Mouse (Mus musculus): ENCODE results near the gene Cct5.
"Not testable (repeated sequence)": the region's sequence is repeated elsewhere in the genome, so short reads cannot be mapped to it uniquely, and the experiment has no call there.

Cct5 gene

DNA sequence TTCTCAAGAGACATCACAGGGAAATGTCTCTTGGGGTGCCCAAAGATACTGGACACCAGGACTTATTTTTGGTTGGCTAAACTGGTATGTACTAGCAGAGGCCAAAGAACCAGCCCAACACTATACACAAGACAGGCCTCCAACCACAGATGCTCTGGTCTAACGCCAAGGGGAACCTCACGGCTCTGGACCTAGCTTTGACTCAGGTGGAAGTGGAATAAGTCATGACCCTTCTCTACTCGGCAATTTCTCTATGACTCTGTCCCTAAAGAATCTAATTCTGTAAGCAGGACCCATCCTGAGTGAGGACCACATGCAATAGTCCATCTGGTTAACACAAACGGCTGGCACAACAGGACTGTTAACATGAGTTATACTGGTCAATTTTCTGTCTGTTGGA, 1.8 kb downstream of the Cct5 start:
- DNase-seq (ENCODE audit: low spot score): no peak

- no peak for DNase-seq (ENCODE audit: low spot score)
Measured at GRCm38 (mm10) chr15:31595651-31596050, 6.0 kb downstream of the Cct5 start.

- DNase-seq (ENCODE audit: low spot score): no peak
Measured at GRCm38 (mm10) chr15:31594260-31594659, 7.3 kb downstream of the Cct5 start.

DNA sequence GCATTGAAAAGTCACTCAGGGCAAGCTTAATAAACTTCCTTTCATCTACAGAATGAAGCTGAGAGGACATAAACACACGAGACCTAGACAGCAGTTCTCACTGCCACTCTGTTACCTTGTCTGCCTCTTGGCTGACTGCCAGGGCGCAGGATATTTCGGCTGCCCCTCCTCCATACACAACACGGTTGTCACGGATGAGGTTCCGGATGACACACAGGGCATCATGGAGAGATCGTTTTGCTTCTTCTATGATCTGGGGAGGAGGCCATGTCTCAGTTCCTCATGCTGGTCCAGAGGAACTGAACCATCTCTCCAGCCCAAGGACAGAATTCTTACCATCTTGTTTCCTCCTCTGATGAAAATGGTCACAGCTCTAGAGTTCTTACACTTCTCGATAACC, 9.1 kb downstream of the Cct5 start:
- no peak for DNase-seq (ENCODE audit: low spot score)

DNA sequence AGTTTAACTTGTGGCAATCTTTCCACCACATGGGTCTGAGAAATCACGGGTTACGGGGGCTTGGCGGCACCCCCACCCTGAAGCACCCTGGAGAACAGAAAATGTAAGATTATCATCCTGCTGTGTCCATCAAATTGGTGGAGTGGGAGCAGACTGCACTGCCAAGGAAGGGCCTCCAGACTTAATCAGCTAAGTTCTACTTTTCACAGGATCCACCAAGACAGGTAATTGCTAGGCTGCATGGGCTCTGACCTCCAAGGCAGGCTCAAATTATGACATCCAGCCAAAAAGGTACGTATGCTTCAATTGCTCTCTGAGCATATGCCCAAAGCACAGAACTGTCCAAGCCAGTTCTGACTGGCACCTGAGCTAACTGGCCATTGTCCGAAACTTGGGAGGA, 11.4 kb downstream of the Cct5 start:
- DNase-seq (ENCODE audit: low spot score): no peak

GRCm38 (mm10) chr15:31588989-31589640, 12.5 kb downstream of the Cct5 start:
- no peak for DNase-seq (ENCODE audit: low spot score)

GRCm38 (mm10) chr15:31587789-31588188, 13.8 kb downstream of the Cct5 start:
- no peak for DNase-seq (ENCODE audit: low spot score)

DNA sequence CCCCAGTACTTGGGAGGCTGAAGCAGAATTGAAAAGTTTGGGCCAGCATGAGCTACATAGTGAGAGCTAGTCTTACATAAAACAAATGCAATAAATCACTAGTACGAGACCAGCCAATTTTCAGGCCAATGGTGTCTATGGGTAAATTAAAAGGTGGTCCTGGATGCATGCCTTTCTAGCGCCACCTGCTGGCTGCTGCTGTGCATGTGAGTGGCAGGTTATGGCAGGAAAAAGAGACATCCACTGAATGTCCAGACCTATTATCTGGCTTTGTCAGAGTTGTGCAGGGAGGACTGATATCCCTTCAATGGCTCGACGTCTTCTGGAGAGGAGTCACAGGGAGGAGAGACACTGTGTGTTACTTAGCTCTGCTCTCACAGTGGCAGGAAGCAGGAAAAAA, 15.1 kb downstream of the Cct5 start:
- DNase-seq (ENCODE audit: low spot score): peak; percentile 95

- DNase-seq (ENCODE audit: low spot score): no peak
Measured at GRCm38 (mm10) chr15:31586088-31586487, 15.5 kb downstream of the Cct5 start.

GRCm38 (mm10) chr15:31585238-31585637, 16.4 kb downstream of the Cct5 start:
- peak; percentile 52 for DNase-seq (ENCODE audit: low spot score)

GRCm38 (mm10) chr15:31583304-31584085, 18.1 kb downstream of the Cct5 start:
- DNase-seq (ENCODE audit: low spot score): no peak

DNA sequence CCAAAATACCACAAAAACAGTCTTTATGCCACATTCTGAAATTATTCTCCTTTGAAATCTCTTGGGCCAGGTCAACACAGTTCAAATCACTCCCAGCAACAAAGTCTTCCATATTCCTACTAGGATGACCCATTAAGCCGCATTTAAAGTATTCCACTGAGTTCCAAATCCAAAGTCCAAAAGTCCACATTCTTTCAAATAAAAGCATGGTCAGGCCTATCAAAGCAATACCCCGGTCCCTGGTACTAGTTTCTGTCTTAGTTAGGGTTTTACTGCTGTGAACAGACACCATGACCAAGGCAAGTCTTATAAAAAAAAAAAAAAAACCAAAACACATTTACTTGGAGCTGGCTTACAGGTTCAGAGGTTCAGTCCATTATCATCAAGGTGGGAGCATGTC, 20.5 kb downstream of the Cct5 start:
- DNase-seq (ENCODE audit: low spot score): not testable (repeated sequence)

GRCm38 (mm10) chr15:31576076-31576475, 25.5 kb downstream of the Cct5 start:
- no peak for DNase-seq (ENCODE audit: low spot score)

DNA sequence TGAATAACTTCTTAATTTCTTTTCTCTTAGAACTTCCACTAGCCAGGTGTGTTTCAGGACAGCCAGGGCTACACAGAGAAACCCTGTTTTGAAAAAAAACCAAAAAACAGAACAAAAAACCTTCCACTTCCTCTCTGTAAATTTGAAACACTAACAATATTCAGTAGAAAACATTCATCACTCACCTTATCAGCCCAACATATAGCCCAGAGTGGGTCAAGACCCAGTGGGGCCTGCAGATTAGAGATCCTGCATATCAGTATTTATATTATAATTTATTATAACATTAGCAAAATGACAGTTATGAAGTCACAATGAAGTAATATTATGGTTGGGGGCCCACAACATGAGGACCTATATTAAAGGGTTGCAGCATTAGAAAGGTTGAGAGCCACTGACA, 27.9 kb downstream of the Cct5 start:
- no peak for DNase-seq (ENCODE audit: low spot score)

GRCm38 (mm10) chr15:31573287-31573686, 28.3 kb downstream of the Cct5 start:
- no peak for DNase-seq (ENCODE audit: low spot score)

GRCm38 (mm10) chr15:31571906-31572722, 29.5 kb downstream of the Cct5 start:
- no peak for DNase-seq (ENCODE audit: low spot score)

DNA sequence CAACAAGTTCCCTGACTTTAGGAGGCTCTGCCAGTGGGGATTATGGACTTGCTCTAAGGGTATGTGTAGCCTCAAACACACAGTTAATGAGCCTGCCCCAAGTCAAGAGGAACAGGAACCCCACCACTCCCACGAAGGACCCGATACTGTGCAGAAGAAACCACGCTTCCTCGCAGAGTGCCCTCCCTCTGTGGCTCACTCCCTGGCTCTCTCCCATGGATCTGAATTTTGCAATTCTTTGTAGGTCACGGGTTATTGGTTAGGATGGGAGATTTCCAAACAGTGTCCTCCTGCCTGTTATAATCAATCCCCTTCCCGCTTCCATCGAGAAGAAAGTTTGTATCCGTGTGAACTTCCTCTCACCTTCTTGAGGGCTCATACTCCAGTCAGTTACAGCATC, 30.6 kb downstream of the Cct5 start:
- no peak for DNase-seq (ENCODE audit: low spot score)

- no peak for DNase-seq (ENCODE audit: low spot score)
Measured at GRCm38 (mm10) chr15:31569325-31570022, 32.1 kb downstream of the Cct5 start.

DNA sequence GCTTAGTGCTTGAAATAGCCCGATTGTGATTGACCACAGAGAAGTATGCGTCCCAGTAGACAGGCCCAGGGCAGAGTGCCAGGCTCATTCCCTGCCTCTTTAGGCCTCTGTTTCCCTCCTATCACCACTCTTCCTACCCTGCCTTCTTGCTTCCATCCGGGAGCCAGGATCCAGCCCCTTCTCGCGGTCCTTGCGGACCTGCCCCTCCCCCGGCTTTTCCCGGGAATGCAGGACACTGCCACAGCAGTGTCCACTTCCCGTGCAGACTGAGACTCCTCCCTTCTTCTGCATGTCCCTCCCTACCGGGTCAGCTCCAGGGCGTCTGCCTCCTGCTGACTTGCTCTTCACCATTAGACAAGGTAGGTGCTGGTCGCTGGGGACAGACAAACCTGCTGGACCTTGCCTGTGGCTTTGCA, 33.0 kb downstream of the Cct5 start:
- DNase-seq (ENCODE audit: low spot score): no peak

GRCm38 (mm10) chr15:31567431-31567830, 34.2 kb downstream of the Cct5 start:
- DNase-seq (ENCODE audit: low spot score): no peak

GRCm38 (mm10) chr15:31565786-31566185, 35.8 kb downstream of the Cct5 start:
- DNase-seq (ENCODE audit: low spot score): no peak

GRCm38 (mm10) chr15:31565184-31565583, 36.4 kb downstream of the Cct5 start, which contains the start of gene Cmbl:
Gene Cmbl, plus strand, starts transcription at chr15:31565389.
- peak; percentile 21 for DNase-seq (ENCODE audit: low spot score)
